Mouse (Mus musculus): Measurements from ENCODE around the gene Hist2h4. TPM values are rescaled to one million over a fixed set of nuclear protein-coding genes. Genes with fewer than 3 reads are reported as not detected.
"Not testable (repeated sequence)": the region's sequence is repeated elsewhere in the genome, so short reads cannot be mapped to it uniquely, and the experiment has no call there.

Gene Hist2h4
- polyA plus RNA-seq, 1 experiment from 2014 or later: 9.8 TPM

- Histone ChIP-seq H3K36me3 (ENCODE audit: control insufficient read depth, insufficient read depth, low read length) (no peaks in the 10 kb centered on the region), H3K4me2 (ENCODE audit: low read depth, low read length) (peak overlapping the region; percentile 43), H3K4me3 (ENCODE audit: low read length) (peak overlapping the region; percentile 13; the same call in 1 of the 2 replicates), H3K4me1 (replicated peaks; ENCODE audit: control insufficient read depth, insufficient read depth, low read length) (peaks cover 30% of the 10 kb centered on the region), H3K27ac (ENCODE audit: low read length) (peak overlapping the region; percentile 88), H3K9me3 (ENCODE audit: control insufficient read depth, low read length) (no peaks in the 10 kb centered on the region), H3K9ac (ENCODE audit: low read length) (peak overlapping the region; percentile 60), H3K27me3 (ENCODE audit: control insufficient read depth, insufficient read depth, low read depth, low read length) (no peaks in the 10 kb centered on the region)
- no peak for ATAC-seq (ENCODE audit: low read depth)
- 70% methylated on average over 9 of the region's 9 CpGs for WGBS
Observed at GRCm38 (mm10) chr3:96240799-96241197, 22.3 kb downstream of the Hist2h4 start.

GRCm38 (mm10) chr3:96239949-96240798, 22.9 kb downstream of the Hist2h4 start, which contains the start of gene Hist2h2aa2:
TSS of gene Hist2h2aa2 (minus strand) at chr3:96240276.
- ATAC-seq (ENCODE audit: low read depth): peak; percentile 85

GRCm38 (mm10) chr3:96238954-96239793, 23.9 kb downstream of the Hist2h4 start, which contains the start of gene Hist2h3c2:
TSS of gene Hist2h3c2 (minus strand) at chr3:96239127.
- Histone ChIP-seq H3K4me2 (ENCODE audit: low read depth, low read length) (peak within 1 kb of the TSS; percentile 68), H3K4me3 (ENCODE audit: low read length) (peak within 1 kb of the TSS; percentile 62), H3K27ac (ENCODE audit: low read length) (peak within 1 kb of the TSS; percentile 84), H3K9ac (ENCODE audit: low read length) (peak within 1 kb of the TSS; percentile 75), H3K4me1 (replicated peaks; ENCODE audit: control insufficient read depth, insufficient read depth, low read length) (peaks cover 27% of the 10 kb centered on the region)
- peak; percentile 93 for ATAC-seq (ENCODE audit: low read depth)
- WGBS: under 1% methylated on average over 11 of the region's 68 CpGs
- not testable (repeated sequence) for H3K27me3 ChIP-seq (ENCODE audit: control insufficient read depth, insufficient read depth, low read depth, low read length); H3K9me3 ChIP-seq (ENCODE audit: control insufficient read depth, low read length); H3K36me3 ChIP-seq (ENCODE audit: control insufficient read depth, insufficient read depth, low read length)

More at GRCm38 (mm10) chr3:96239949-96240798, 22.9 kb downstream of the Hist2h4 start, which contains the start of gene Hist2h2aa2:
- H3K27ac ChIP-seq (ENCODE audit: low read length): peak within 1 kb of the TSS; percentile 88
- peak within 1 kb of the TSS; percentile 46 for H3K4me2 ChIP-seq (ENCODE audit: low read depth, low read length)
- peak within 1 kb of the TSS; percentile 41 for H3K4me3 ChIP-seq (ENCODE audit: low read length)
- not testable (repeated sequence) for H3K36me3 ChIP-seq (ENCODE audit: control insufficient read depth, insufficient read depth, low read length); H3K27me3 ChIP-seq (ENCODE audit: control insufficient read depth, insufficient read depth, low read depth, low read length); H3K9me3 ChIP-seq (ENCODE audit: control insufficient read depth, low read length)
- peak within 1 kb of the TSS; percentile 60 for H3K9ac ChIP-seq (ENCODE audit: low read length)
- H3K4me1 ChIP-seq (replicated peaks; ENCODE audit: control insufficient read depth, insufficient read depth, low read length): peaks cover 30% of the 10 kb centered on the region
- 3% methylated on average over 24 of the region's 85 CpGs for WGBS

- no peaks in the 10 kb centered on the region for H3K27me3 ChIP-seq (ENCODE audit: control insufficient read depth, insufficient read depth, low read depth, low read length)
- peak overlapping the region; percentile 68 for H3K4me2 ChIP-seq (ENCODE audit: low read depth, low read length)
- peak overlapping the region; percentile 75 for H3K9ac ChIP-seq (ENCODE audit: low read length)
- peak overlapping the region; percentile 62 for H3K4me3 ChIP-seq (ENCODE audit: low read length)
- H3K27ac ChIP-seq (ENCODE audit: low read length): peak overlapping the region; percentile 84
- no peaks in the 10 kb centered on the region for H3K9me3 ChIP-seq (ENCODE audit: control insufficient read depth, low read length)
- H3K4me1 ChIP-seq (replicated peaks; ENCODE audit: control insufficient read depth, insufficient read depth, low read length): peaks cover 23% of the 10 kb centered on the region
- under 1% methylated on average over 12 of the region's 12 CpGs for WGBS
- no peaks in the 10 kb centered on the region for H3K36me3 ChIP-seq (ENCODE audit: control insufficient read depth, insufficient read depth, low read length)
- no peak for ATAC-seq (ENCODE audit: low read depth)
Observed at GRCm38 (mm10) chr3:96237904-96238511, 25.1 kb downstream of the Hist2h4 start.

GRCm38 (mm10) chr3:96237335-96237903, 25.7 kb downstream of the Hist2h4 start:
- peak overlapping the region; percentile 75 for H3K9ac ChIP-seq (ENCODE audit: low read length)
- H3K4me1 ChIP-seq (replicated peaks; ENCODE audit: control insufficient read depth, insufficient read depth, low read length): peaks cover 23% of the 10 kb centered on the region
- H3K4me2 ChIP-seq (ENCODE audit: low read depth, low read length): peak overlapping the region; percentile 68
- 5% methylated on average over 7 of the region's 7 CpGs for WGBS
- H3K27me3 ChIP-seq (ENCODE audit: control insufficient read depth, insufficient read depth, low read depth, low read length): no peaks in the 10 kb centered on the region
- peak overlapping the region; percentile 62 for H3K4me3 ChIP-seq (ENCODE audit: low read length)
- H3K27ac ChIP-seq (ENCODE audit: low read length): peak overlapping the region; percentile 84
- H3K36me3 ChIP-seq (ENCODE audit: control insufficient read depth, insufficient read depth, low read length): no peaks in the 10 kb centered on the region
- no peak for ATAC-seq (ENCODE audit: low read depth)
- no peaks in the 10 kb centered on the region for H3K9me3 ChIP-seq (ENCODE audit: control insufficient read depth, low read length)

GRCm38 (mm10) chr3:96236834-96237334, 26.2 kb downstream of the Hist2h4 start:
- H3K9ac ChIP-seq (ENCODE audit: low read length): peak overlapping the region; percentile 75
- H3K27me3 ChIP-seq (ENCODE audit: control insufficient read depth, insufficient read depth, low read depth, low read length): no peaks in the 10 kb centered on the region
- ATAC-seq (ENCODE audit: low read depth): no peak
- peaks cover 23% of the 10 kb centered on the region for H3K4me1 ChIP-seq (replicated peaks; ENCODE audit: control insufficient read depth, insufficient read depth, low read length)
- no peaks in the 10 kb centered on the region for H3K9me3 ChIP-seq (ENCODE audit: control insufficient read depth, low read length)
- 65% methylated on average over 4 of the region's 4 CpGs for WGBS
- H3K4me2 ChIP-seq (ENCODE audit: low read depth, low read length): peak overlapping the region; percentile 68
- H3K36me3 ChIP-seq (ENCODE audit: control insufficient read depth, insufficient read depth, low read length): no peaks in the 10 kb centered on the region
- H3K4me3 ChIP-seq (ENCODE audit: low read length): peak overlapping the region; percentile 62
- H3K27ac ChIP-seq (ENCODE audit: low read length): peak overlapping the region; percentile 84

GRCm38 (mm10) chr3:96235836-96236235, 27.3 kb downstream of the Hist2h4 start:
- H3K4me2 ChIP-seq (ENCODE audit: low read depth, low read length): no peak overlapping the region
- 26% methylated on average over 3 of the region's 3 CpGs for WGBS
- H3K9ac ChIP-seq (ENCODE audit: low read length): no peak overlapping the region
- H3K36me3 ChIP-seq (ENCODE audit: control insufficient read depth, insufficient read depth, low read length): no peaks in the 10 kb centered on the region
- ATAC-seq (ENCODE audit: low read depth): no peak
- peaks cover 20% of the 10 kb centered on the region for H3K4me1 ChIP-seq (replicated peaks; ENCODE audit: control insufficient read depth, insufficient read depth, low read length)
- H3K27me3 ChIP-seq (ENCODE audit: control insufficient read depth, insufficient read depth, low read depth, low read length): no peaks in the 10 kb centered on the region
- H3K4me3 ChIP-seq (ENCODE audit: low read length): no peak overlapping the region
- H3K27ac ChIP-seq (ENCODE audit: low read length): no peak overlapping the region
- H3K9me3 ChIP-seq (ENCODE audit: control insufficient read depth, low read length): no peaks in the 10 kb centered on the region

- no peak for ATAC-seq (ENCODE audit: low read depth)
- Histone ChIP-seq H3K36me3 (ENCODE audit: control insufficient read depth, insufficient read depth, low read length) (no peaks in the 10 kb centered on the region), H3K4me3 (ENCODE audit: low read length) (no peak overlapping the region), H3K4me2 (ENCODE audit: low read depth, low read length) (no peak overlapping the region), H3K27ac (ENCODE audit: low read length) (no peak overlapping the region), H3K4me1 (replicated peaks; ENCODE audit: control insufficient read depth, insufficient read depth, low read length) (peaks cover 18% of the 10 kb centered on the region), H3K9ac (ENCODE audit: low read length) (no peak overlapping the region), H3K27me3 (ENCODE audit: control insufficient read depth, insufficient read depth, low read depth, low read length) (no peaks in the 10 kb centered on the region), H3K9me3 (ENCODE audit: control insufficient read depth, low read length) (no peaks in the 10 kb centered on the region)
- 92% methylated on average over 2 of the region's 2 CpGs for WGBS
Observed at GRCm38 (mm10) chr3:96234914-96235313, 28.2 kb downstream of the Hist2h4 start.
